18 mouse cellular contexts compared by ENCODE assay signal in the genomic region with DNA sequence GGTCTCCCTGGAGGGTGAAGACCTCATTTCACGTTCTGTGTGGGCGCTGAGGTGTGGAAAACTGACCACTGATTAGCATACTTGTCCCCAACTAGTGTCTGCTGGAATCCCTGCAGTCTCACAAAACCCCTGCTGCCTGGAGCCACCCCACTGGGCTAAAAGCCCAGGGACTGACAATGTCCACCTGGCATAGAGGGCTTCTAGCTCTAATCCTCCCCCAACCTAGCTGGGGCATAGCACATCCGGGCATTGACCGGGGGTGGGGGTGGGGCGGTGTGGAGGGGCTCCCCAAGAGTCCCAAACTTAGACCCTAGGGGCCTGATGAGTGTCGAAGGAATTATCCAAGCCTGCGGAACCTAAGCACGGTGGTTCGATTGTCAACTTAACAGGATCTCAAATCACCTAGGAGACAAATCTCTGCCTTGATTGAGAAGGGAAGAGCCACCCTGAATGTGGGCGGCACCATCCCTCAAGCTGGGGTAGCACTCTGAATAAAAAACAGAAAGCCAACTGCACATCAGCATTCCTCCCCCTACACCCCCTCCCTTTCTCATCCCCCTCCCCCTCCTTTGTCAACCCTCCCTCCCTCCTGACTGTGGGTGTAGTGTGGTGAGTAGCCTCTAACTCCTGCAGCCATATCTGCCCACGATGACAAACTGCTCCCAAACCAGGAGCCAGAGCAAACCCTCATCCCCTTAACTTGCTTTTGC. TPM values are rescaled to one million over a fixed set of nuclear protein-coding genes. Genes with fewer than 3 reads are reported as not detected.
DNase-seq lines count a peak whose midpoint lies in the region; ATAC-seq lines count a peak whose summit lies in the region.
"Had no signal": no experiment of that assay in that cellular context is flagged by ENCODE, and none has a peak within 500 bp of the region (broad histone marks: within the 10 kb centered on the region; RNA-seq: fewer than 3 reads in every experiment).

No protein-coding gene starts in this region.

- H3K4me2 ChIP-seq in midbrain, embryonic 12.5 days (replicated peaks), result no peak overlapping the region
- H3K4me2 ChIP-seq: embryonic facial prominence, embryonic 13.5 days; limb, embryonic 15.5 days had no signal

- H3K4me3 ChIP-seq in midbrain, embryonic 12.5 days, result no peak overlapping the region
- H3K4me3 ChIP-seq: embryonic facial prominence, embryonic 13.5 days; limb, embryonic 15.5 days; myocyte had no signal

- 4% methylated on average over 11 of the region's 11 CpGs for WGBS in midbrain, embryonic 12.5 days

- 0 out of 2 replicates have a peak overlapping the region, but pooled peaks have one; percentile 4 for H3K9ac ChIP-seq in midbrain, embryonic 12.5 days (replicated peaks)
- H3K9ac ChIP-seq: embryonic facial prominence, embryonic 13.5 days; limb, embryonic 15.5 days; liver, postnatal 0 days had no signal

- no peaks in the 10 kb centered on the region for H3K36me3 ChIP-seq in midbrain, embryonic 12.5 days
- H3K36me3 ChIP-seq: embryonic facial prominence, embryonic 13.5 days; limb, embryonic 15.5 days had no signal

- peak overlapping the region; percentile 47 for H3K27ac ChIP-seq in midbrain, embryonic 12.5 days (replicated peaks)
- H3K27ac ChIP-seq: embryonic facial prominence, embryonic 13.5 days; limb, embryonic 15.5 days had no signal

- peaks cover 7% of the 10 kb centered on the region; the same call in 1 of the 2 replicates for H3K9me3 ChIP-seq in midbrain, embryonic 12.5 days
- H3K9me3 ChIP-seq: embryonic facial prominence, embryonic 13.5 days; limb, embryonic 15.5 days had no signal

- peaks cover 19% of the 10 kb centered on the region for H3K4me1 ChIP-seq in midbrain, embryonic 12.5 days
- H3K4me1 ChIP-seq: embryonic facial prominence, embryonic 13.5 days; limb, embryonic 15.5 days had no signal

- intact Hi-C loops in left cerebral cortex, postnatal 4 days (cut with DNase I), result no loop called here

- peaks cover 9% of the 10 kb centered on the region; the same call in 1 of the 2 replicates for H3K27me3 ChIP-seq in midbrain, embryonic 12.5 days
- H3K27me3 ChIP-seq: limb, embryonic 15.5 days had no signal

- DNase-seq in cerebellum, adult 9-11 months, result peak; percentile 64
- DNase-seq in cerebellum, adult 18-20 months, result no peak
- DNase-seq in kidney, postnatal 10 days, result peak; percentile 18
- DNase-seq in kidney, adult 9 months, result no peak
- peak; percentile 74 for DNase-seq in brain, adult 2 months (ENCODE audit: low read depth, low spot score)
- DNase-seq in gastrocnemius, adult 8-10 months (ENCODE audit: low spot score in 2 of 2), result no peak
- DNase-seq in left cerebral cortex, postnatal 4 days, result no peak
- DNase-seq: kidney, postnatal 36 days; liver, postnatal 0 days; right cerebral cortex, postnatal 25 days had no signal

- ATAC-seq in midbrain, embryonic 12.5 days (ENCODE audit: low FRiP score, low read depth), result peak; percentile 44
- ATAC-seq: liver, postnatal 0 days had no signal

RNA-seq across cellular contexts. Expression of a gene that starts 29.5 kb away (rescaled TPM):
- 16.0 and 17.0 TPM in 2 replicates for polyA plus RNA-seq in midbrain, embryonic 12.5 days (2016; fragmentation: Nextera tagmentation; extraction: Ambion mirVana)
- under 1 TPM in 1 of 4 experiments, not detected in 3; 0.20 TPM for total RNA-seq in gastrocnemius, adult 8-10 months (2022)
- 100 to 1,000 TPM; 185 to 192 TPM for total RNA-seq in left cerebral cortex, postnatal 4 days (2021)
- total RNA-seq: CH12.LX; common myeloid progenitor, adult 5-6 weeks; granulocyte monocyte progenitor cell, adult 5-6 weeks; megakaryocyte progenitor cell, adult 5-6 weeks had no signal
- polyA plus RNA-seq: myocyte had no signal

Comparison
In these comparisons a context has a peak if more than half of its experiments do, and no peak if none do; other contexts are left out.
1. DNase-seq: peak in cerebellum, adult 9-11 months (single experiment), kidney, postnatal 10 days (single experiment) and brain, adult 2 months (single experiment); none in cerebellum, adult 18-20 months (0 of 2), kidney, adult 9 months (single experiment), gastrocnemius, adult 8-10 months (0 of 2) and left cerebral cortex, postnatal 4 days (single experiment).
2. RNA of a gene that starts 29.5 kb away (total RNA-seq): 185 to 192 TPM in left cerebral cortex, postnatal 4 days; 0.20 TPM in gastrocnemius, adult 8-10 months; every median in the first group is over 100 times any median in the second.